Mouse (Mus musculus) right cerebral cortex, postnatal 36 days (tissue): Measurements from ENCODE around the gene Spin2f.
"Not testable (repeated sequence)": the region's sequence is repeated elsewhere in the genome, so short reads cannot be mapped to it uniquely, and the experiment has no call there.

Experiments used
- DNase-seq, 2 experiments: peaks; one replicate each; pipeline ENCODE4 v3.0.0; 2022; ENCODE audit warnings: low spot score in 2 of 2, mixed read lengths in 1 of 2

The Spin2f gene

DNA sequence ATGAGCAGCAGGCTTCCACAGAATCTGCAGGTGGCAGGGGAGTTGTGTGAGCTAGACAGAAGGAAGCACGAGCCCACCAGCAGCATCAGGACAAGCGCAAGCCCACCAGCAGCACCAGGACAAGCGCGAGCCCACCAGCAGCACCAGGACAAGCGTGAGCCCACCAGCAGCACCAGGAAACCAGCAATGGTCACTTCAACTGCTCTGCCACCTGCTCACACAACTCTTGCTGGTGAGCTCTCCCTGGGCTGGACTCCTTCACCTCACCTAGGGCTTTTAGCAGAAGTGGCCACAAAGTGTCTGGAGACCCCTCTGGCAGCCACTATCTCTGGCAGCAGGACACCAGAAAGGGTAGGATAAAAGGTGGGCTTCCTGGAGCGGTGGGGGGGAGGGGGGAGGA, at the start of gene Spin2f:
Spin2f (plus strand) TSS at position 301 of the 400 bp plus-strand sequence.
- DNase-seq, result not testable (repeated sequence)

DNA sequence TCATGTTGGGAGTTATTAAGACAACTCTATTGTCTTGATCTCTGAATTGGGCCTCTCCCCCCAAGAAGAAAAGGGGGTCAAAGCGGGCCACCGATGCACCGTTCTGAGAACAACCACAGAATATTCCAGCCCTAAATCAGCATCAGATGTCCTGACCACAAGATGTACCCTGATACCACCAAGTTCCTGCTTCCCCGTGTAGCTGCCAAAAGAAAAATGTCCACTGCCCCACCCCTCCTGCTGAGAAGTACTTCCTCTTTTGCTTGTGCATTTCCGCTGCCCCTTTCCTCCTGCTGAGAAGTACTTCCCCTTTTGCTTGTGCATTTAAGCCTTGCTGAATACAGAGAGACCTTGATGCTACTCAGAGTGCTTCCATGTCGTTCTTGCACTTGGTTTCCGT, 41.6 kb upstream of the Spin2f start:
- DNase-seq, result not testable (repeated sequence)

DNA sequence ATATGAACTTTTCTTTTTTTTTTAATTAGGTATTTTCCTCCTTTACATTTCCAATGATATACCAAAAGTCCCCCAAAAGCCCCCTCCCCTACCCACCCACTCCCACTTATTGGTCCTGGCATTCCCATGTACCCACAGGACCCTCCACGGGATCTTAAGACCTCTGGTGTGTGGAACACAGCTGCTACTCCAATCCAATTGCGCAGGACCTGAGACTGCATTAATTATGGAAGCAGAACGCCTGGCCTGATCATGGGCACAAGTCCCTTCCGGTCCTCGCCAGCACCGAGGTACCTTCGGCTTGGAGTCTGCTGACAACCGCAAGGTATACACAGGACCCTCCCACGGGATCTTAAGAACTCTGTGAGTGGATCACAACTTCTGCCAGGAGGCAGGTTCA, 30.2 kb upstream of the Spin2f start:
- not testable (repeated sequence) for DNase-seq

DNA sequence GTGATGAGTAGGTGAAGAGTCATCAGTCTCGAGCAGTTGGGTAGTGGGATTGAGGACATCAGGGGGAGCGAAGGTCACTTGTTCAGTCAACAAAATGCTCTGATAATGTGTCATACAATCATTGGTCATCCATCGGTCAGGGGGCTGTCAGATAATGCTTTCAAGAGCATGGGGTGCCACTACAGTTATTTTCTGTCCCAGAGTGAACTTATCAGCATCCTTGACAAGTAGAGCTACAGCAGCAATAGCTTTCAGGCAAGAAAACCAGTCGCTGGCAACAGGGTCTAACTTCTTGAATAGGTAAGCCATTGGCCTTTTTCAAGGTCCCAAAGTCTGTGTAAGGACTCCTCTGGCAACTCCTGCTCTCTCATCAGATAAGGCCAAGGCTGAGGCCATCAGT, 18.6 kb upstream of the Spin2f start:
- DNase-seq, result not testable (repeated sequence)

DNA sequence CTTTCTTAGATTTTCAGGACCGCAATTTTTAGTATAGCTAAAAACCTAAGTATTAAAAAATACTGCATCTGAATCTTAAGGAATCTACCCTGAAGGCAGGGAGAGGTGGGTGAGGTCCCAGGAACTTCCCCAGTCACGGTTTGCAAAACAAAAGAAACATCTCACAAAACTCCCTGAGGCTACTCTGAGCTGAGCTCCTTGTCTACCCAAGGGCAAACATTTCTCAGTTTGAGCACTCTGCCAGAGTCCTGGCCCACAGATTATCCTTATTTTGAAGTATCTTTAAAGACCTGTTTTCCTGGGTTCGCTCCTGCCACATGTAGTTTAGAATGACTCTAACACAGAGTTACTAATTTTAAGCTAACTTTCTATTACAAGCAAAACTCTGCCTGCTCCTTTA, 11.9 kb upstream of the Spin2f start:
- not testable (repeated sequence) for DNase-seq
